Mouse (Mus musculus) embryonic facial prominence, embryonic 12.5 days (tissue): ENCODE results near the gene Abcc1. TPM values are rescaled to one million over a fixed set of nuclear protein-coding genes. Genes with fewer than 3 reads are reported as not detected.

Experiments used
- ATAC-seq: fragments of 200-750 bp; cut with Nextera tagmentation; 2 replicates; pipeline ENCODE4 v1.8.0; 2017; ENCODE audit not compliant: insufficient number of reproducible peaks, insufficient read depth, low FRiP score, low TSS enrichment
- H3K27ac ChIP-seq: fragments of 300-500 bp; sonication (generic); 2 replicates; pipeline ENCODE4 v1.5.1; 2016; ENCODE audit warnings: mild to moderate bottlenecking
- H3K27me3 ChIP-seq: fragments of 300-500 bp; sonication (generic); 2 replicates; pipeline ENCODE4 v1.6.1; 2016; ENCODE audit warnings: mild to moderate bottlenecking, moderate library complexity
- H3K36me3 ChIP-seq: fragments of 300-500 bp; sonication (generic); 2 replicates; pipeline ENCODE4 v1.6.1; 2016; ENCODE audit warnings: mild to moderate bottlenecking
- H3K4me1 ChIP-seq: fragments of 300-500 bp; sonication (generic); 2 replicates; pipeline ENCODE4 v1.6.1; 2016
- H3K4me2 ChIP-seq: fragments of 300-500 bp; sonication (generic); replicated peaks from 2 replicates; pipeline ENCODE4 v1.6.1; 2016; ENCODE audit warnings: mild to moderate bottlenecking, moderate library complexity
- H3K4me3 ChIP-seq: fragments of 300-500 bp; sonication (generic); 2 replicates; pipeline ENCODE4 v1.5.1; 2016; ENCODE audit warnings: mild to moderate bottlenecking
- H3K9ac ChIP-seq: fragments of 300-500 bp; sonication (generic); 2 replicates; pipeline ENCODE4 v1.6.1; 2016; ENCODE audit warnings: mild to moderate bottlenecking, moderate library complexity
- H3K9me3 ChIP-seq: fragments of 300-500 bp; sonication (generic); 2 replicates; pipeline ENCODE4 v1.6.1; 2016; ENCODE audit warnings: mild to moderate bottlenecking, moderate library complexity
- WGBS: fragments of 180-500 bp; shearing (Covaris S2); methylation state at CpG from one replicate; pipeline ENCODE4 v1.1.7; 2016; 5-methylcytosine and 5-hydroxymethylcytosine counted together
- polyA plus RNA-seq: library from polyadenylated mRNA; unstranded; fragments of >200 nt; fragmentation: Nextera tagmentation; extraction: Ambion mirVana; gene quantifications from 2 replicates; pipeline ENCODE4 v1.2.1, GENCODE M21; 2016

Abcc1 gene
- polyA plus RNA-seq, 1 experiment from 2014 or later: 10.2 TPM

- Histone ChIP-seq H3K4me2 (no peak overlapping the region), H3K4me1 (no peaks in the 10 kb centered on the region), H3K36me3 (peaks cover 9% of the 10 kb centered on the region), H3K9me3 (no peaks in the 10 kb centered on the region), H3K4me3 (no peak overlapping the region), H3K9ac (no peak overlapping the region), H3K27ac (no peak overlapping the region), H3K27me3 (no peaks in the 10 kb centered on the region)
- 89% methylated on average over 2 of the region's 2 CpGs for WGBS
- no peak for ATAC-seq
Observed at GRCm38 (mm10) chr16:14475001-14475400, 113.6 kb downstream of the Abcc1 start.

- Histone ChIP-seq H3K4me1 (no peaks in the 10 kb centered on the region), H3K27ac (no peak overlapping the region), H3K36me3 (peaks cover 9% of the 10 kb centered on the region), H3K4me3 (no peak overlapping the region), H3K9ac (no peak overlapping the region), H3K9me3 (no peaks in the 10 kb centered on the region), H3K27me3 (no peaks in the 10 kb centered on the region), H3K4me2 (no peak overlapping the region)
- 77% methylated on average over 8 of the region's 8 CpGs for WGBS
- ATAC-seq: no peak
Observed at GRCm38 (mm10) chr16:14476056-14476455, 114.7 kb downstream of the Abcc1 start.

- no peak for ATAC-seq
- Histone ChIP-seq H3K27ac (no peak overlapping the region), H3K36me3 (peaks cover 9% of the 10 kb centered on the region), H3K9me3 (no peaks in the 10 kb centered on the region), H3K27me3 (no peaks in the 10 kb centered on the region), H3K4me2 (no peak overlapping the region), H3K9ac (no peak overlapping the region), H3K4me3 (no peak overlapping the region), H3K4me1 (no peaks in the 10 kb centered on the region)
- 89% methylated on average over 9 of the region's 9 CpGs for WGBS
Observed at GRCm38 (mm10) chr16:14476701-14477400, 115.5 kb downstream of the Abcc1 start.

- Histone ChIP-seq H3K27ac (no peak overlapping the region), H3K9ac (no peak overlapping the region), H3K27me3 (no peaks in the 10 kb centered on the region), H3K36me3 (peaks cover 7% of the 10 kb centered on the region), H3K4me2 (no peak overlapping the region), H3K4me3 (no peak overlapping the region), H3K4me1 (no peaks in the 10 kb centered on the region), H3K9me3 (no peaks in the 10 kb centered on the region)
- ATAC-seq: no peak
- WGBS: 72% methylated on average over 10 of the region's 10 CpGs
Observed at GRCm38 (mm10) chr16:14477510-14478300, 116.3 kb downstream of the Abcc1 start.

- H3K36me3 ChIP-seq: no peaks in the 10 kb centered on the region
- ATAC-seq: no peak
- no peak overlapping the region for H3K27ac ChIP-seq
- 94% methylated on average over 2 of the region's 2 CpGs for WGBS
- H3K4me2 ChIP-seq: no peak overlapping the region
- no peak overlapping the region for H3K9ac ChIP-seq
- H3K4me3 ChIP-seq: no peak overlapping the region
- H3K27me3 ChIP-seq: no peaks in the 10 kb centered on the region
- no peaks in the 10 kb centered on the region for H3K4me1 ChIP-seq
- no peaks in the 10 kb centered on the region for H3K9me3 ChIP-seq
Observed at GRCm38 (mm10) chr16:14479641-14480040, 118.3 kb downstream of the Abcc1 start.

GRCm38 (mm10) chr16:14483221-14483620, 121.9 kb downstream of the Abcc1 start:
- no peak overlapping the region for H3K4me3 ChIP-seq
- no peak overlapping the region for H3K4me2 ChIP-seq
- no peaks in the 10 kb centered on the region for H3K4me1 ChIP-seq
- no peaks in the 10 kb centered on the region for H3K36me3 ChIP-seq
- H3K27me3 ChIP-seq: no peaks in the 10 kb centered on the region
- 81% methylated on average over 1 of the region's 1 CpGs for WGBS
- H3K27ac ChIP-seq: no peak overlapping the region
- ATAC-seq: no peak
- H3K9me3 ChIP-seq: no peaks in the 10 kb centered on the region
- H3K9ac ChIP-seq: no peak overlapping the region

GRCm38 (mm10) chr16:14493491-14494114, 132.2 kb downstream of the Abcc1 start:
- Histone ChIP-seq H3K4me2 (no peak overlapping the region), H3K4me1 (no peaks in the 10 kb centered on the region), H3K27me3 (no peaks in the 10 kb centered on the region), H3K9me3 (no peaks in the 10 kb centered on the region), H3K27ac (no peak overlapping the region), H3K4me3 (no peak overlapping the region), H3K36me3 (no peaks in the 10 kb centered on the region), H3K9ac (no peak overlapping the region)
- 79% methylated on average over 2 of the region's 2 CpGs for WGBS
- ATAC-seq: no peak

- no peaks in the 10 kb centered on the region for H3K9me3 ChIP-seq
- no peak overlapping the region for H3K9ac ChIP-seq
- H3K4me3 ChIP-seq: no peak overlapping the region
- 81% methylated on average over 8 of the region's 8 CpGs for WGBS
- no peaks in the 10 kb centered on the region for H3K4me1 ChIP-seq
- H3K4me2 ChIP-seq: no peak overlapping the region
- no peak overlapping the region for H3K27ac ChIP-seq
- no peaks in the 10 kb centered on the region for H3K27me3 ChIP-seq
- H3K36me3 ChIP-seq: no peaks in the 10 kb centered on the region
- ATAC-seq: no peak
Observed at GRCm38 (mm10) chr16:14501649-14502360, 140.4 kb downstream of the Abcc1 start.

GRCm38 (mm10) chr16:14506461-14506860, 145.1 kb downstream of the Abcc1 start:
- H3K27ac ChIP-seq: no peak overlapping the region
- no peak overlapping the region for H3K9ac ChIP-seq
- H3K9me3 ChIP-seq: no peaks in the 10 kb centered on the region
- no peaks in the 10 kb centered on the region for H3K4me1 ChIP-seq
- WGBS: 20% methylated on average over 2 of the region's 2 CpGs
- no peak for ATAC-seq
- no peak overlapping the region for H3K4me2 ChIP-seq
- no peak overlapping the region for H3K4me3 ChIP-seq
- H3K27me3 ChIP-seq: no peaks in the 10 kb centered on the region
- no peaks in the 10 kb centered on the region for H3K36me3 ChIP-seq
